Mouse (Mus musculus): Measurements from ENCODE around the gene Omd.

GRCm38 (mm10) chr13:49607714-49608113 lies 25.5 kb downstream of the Omd start, which contains the start of gene Ogn:
- no peak for TF ChIP-seq CTCF (IDR thresholded peaks at IDR 0.05; ENCODE audit: low read depth)
- no peak for TF ChIP-seq EP300 (IDR thresholded peaks at IDR 0.05; ENCODE audit: low read depth)

Data from liver, embryonic 14.5 days (tissue).